Mouse (Mus musculus) frontal cortex, postnatal 25 days (tissue): ENCODE data around the gene Sacm1l.
A peak's percentile ranks its signal among the peaks of the same experiment; 100 is the strongest.

Experiments used
- DNase-seq, 2 experiments: peaks; one replicate each; pipeline ENCODE4 v3.0.0; 2022; ENCODE audit warnings: low spot score in 2 of 2

Sacm1l gene

GRCm38 (mm10) chr9:123509638-123510604 lies 19.6 kb upstream of the Sacm1l start:
- DNase-seq = no peak

DNA sequence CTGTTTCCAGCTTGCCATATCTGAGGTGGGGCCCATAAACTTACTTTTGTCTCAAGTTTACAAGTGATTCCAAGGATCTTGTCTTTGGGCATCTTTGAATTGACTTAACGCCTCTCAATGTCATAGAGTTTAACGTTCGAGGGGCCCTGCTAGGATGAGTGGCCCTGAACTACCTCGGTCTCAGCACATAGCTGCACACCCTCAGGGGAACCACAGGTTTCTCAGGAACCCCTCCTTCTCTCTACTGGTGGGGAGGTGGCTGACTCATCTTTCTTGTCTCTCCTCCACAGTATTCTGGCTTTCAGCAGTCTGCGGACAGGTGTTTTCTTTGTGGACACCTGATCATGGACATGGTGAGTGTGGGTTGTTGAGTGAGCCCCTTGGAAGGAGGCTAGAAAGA lies 18.6 kb upstream of the Sacm1l start:
- DNase-seq = no peak

GRCm38 (mm10) chr9:123512482-123512881 lies 17.1 kb upstream of the Sacm1l start:
- no peak for DNase-seq

GRCm38 (mm10) chr9:123515087-123515486 lies 14.5 kb upstream of the Sacm1l start:
- no peak for DNase-seq

DNA sequence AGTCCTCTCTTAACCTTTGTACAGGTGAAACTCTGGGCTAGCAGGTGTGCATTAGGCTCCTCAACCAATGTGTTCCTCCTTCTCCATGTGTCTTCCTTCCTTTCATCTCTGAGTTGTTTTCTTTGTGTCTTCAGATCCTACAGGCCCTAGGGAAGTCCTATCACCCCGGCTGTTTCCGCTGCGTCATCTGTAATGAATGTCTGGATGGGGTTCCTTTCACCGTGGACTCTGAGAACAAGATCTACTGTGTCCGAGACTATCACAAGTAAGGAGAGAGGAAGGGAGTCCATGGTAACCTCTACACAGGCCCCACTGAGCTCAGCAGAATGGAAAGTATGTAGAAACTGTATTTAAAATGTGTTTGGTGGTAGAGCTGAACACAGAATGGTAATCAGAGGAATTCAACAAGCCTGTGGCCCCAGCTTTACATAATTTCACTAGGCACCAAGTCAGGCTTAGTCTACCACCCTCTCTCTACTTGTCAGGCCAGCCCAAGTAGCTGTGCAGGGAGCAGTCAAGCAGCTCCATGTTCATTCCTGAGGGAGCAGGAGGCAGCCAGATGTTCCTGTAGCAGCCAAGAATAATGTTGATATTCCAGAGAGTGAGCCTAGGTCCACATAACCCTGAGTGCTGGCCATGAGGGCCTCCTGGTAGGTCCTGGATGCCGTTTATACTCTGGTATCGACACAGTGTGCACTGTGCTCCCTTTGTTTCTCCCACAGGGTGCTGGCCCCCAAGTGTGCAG lies 12.7 kb upstream of the Sacm1l start:
- DNase-seq = no peak

DNA sequence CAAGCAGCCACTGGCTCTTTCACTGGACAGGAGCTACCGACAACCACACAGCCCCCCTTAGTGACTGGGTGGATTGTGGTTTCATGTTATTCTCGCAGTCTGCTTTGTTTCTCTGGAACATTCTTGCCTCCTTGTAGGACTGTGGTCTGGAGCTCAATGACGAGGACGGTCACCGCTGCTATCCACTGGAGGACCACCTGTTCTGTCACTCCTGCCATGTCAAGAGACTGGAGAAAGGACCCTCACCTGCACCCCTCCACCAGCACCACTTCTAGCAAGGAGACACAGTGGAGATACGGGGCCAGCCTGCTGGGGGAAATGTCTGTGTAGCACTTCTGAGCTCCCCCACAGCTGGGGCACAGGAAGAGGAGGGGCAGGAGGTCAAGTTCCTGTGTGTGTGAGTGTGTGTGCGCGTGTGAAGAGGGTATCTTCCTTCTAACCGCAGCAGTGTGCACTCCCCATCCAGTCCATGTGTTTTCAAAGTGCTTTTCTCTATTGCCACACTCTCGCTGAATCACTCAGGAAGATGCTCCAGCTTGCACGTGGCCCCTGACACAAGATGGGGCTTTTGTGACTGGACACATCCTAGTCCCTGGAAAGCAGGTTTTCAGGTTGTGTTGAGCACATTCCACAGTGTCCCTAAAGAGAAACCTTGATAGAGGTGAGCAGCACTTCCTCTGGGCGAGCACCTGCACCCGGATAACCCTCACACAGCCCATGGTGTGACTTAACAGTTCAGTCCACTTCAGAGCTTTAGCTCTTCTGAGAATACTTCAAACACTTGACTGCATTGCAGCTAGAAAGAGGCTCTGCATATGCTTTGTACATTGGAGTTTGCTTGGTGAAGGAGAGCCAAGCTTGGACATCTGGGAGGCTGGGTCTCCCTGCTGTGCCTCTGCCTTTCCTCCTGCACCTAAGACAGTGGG lies 10.3 kb upstream of the Sacm1l start:
- DNase-seq = no peak

- no peak for DNase-seq
Measured at GRCm38 (mm10) chr9:123520735-123521134, 8.8 kb upstream of the Sacm1l start.

DNA sequence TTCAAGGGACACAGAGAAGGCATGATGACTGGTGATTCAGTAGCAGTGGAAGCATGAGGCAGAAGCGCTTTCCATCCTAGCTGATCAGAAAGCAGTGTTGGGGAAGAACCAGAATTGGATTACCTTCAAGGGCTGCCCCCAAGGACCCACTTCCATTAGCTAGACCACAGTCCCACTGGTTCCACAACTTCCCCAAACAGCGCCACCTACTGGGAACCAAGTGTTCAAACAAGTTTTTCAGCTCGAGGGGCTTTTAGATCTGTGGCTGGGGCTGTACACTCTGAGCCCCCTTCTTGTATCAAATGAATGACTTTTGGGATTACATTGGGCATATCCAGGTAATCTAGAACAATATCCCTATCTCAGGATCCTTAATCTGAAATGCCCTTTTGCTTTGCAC lies 5.9 kb upstream of the Sacm1l start:
- no peak for DNase-seq

DNA sequence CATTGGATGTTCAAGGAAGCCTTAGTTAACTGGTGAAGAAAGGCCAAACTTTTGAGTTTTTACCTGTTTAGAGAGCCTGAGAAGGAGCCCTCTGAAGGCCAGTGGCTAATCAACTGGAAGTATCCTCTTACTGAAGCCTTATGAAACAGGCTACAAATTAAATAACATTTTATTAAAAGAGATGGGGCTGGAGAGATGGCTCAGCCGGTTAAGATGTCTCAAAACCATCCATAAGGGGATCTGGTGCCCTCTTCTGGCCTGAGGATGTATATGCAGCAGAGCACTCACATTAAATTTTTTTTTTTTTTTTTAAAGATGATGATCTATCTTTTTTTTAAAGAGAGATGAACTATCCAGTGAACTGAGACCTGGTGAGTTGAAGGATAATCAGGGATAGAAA lies 4.5 kb upstream of the Sacm1l start:
- peak in 1 of 2 experiments; percentile 56 for DNase-seq

DNA sequence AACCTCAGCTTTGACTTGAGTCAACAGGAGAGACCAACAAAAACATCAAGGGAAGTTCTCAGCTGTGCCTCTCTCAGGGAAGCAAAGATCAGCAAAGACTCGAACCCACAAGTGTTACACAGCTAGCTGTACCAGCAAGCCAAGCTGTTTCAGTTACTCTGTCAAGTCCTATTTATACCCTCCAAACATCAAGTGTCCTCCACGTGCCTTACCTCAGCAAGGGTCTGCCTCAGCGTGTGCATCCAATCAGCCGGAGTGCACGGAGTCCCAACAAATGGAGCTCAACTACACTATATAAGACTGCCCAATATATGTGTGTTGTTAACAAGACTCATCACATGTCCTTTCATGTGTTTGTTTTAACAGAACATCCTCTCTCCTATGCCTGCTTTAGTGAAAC lies 3.1 kb upstream of the Sacm1l start:
- DNase-seq = no peak

DNA sequence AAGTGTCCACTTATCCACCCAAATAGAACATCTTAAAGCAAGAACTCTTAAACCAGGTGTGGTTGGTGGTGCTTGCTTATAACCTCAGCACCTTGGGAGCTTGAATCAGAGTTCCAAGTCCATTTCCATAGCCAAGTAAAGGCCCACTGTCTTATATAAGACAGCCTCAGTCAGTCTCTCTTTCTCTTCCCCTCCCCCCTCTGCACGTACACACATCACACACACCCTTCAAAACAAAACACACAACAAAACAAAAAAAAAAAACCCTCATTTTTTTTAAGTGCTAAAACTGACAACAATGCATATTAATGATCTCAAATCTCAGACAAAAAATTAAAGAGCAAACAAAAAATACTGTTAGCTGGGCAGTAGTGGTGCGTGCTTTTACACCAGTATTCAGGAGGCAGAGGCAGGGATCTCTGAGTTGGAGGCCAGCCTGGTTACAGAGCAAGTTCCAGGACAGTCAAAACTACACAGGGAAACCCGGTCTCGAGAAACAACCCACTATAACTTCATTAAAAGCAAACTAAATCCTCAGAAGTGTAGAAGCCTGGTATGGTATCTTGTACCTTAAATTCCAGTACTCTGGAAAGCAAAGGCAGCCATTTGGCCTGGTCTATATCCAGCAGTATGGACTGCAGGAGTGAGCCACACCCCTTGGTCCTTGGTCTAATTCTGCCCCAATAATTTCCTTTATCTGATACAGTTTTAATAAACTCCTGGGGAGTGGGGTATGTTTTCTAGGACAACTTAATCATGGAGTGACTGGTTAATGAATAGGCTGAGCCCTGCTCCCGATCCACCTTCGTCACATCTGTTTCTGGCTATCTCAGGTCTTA lies 1.3 kb upstream of the Sacm1l start:
- DNase-seq = no peak

DNA sequence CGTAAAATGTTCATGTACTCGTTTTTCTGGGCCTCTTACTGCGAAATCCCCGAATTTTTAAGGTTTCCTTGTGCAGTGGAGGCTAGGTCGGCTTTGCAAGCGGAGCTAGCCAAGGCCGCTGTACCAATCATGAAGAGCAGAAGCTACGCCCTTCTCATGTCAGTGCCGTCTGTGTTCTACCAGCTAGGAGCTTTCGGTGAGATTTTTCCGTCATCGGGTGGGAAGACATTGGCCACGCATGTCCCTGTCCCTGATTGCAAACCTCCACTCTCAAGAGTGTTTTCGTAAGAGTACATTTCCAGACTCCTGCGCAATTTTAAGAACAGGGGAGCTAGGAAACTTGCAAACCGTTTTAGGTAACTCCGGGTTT lies 648 bp upstream of the Sacm1l start:
- peak; percentile 35 to 41 for DNase-seq

DNA sequence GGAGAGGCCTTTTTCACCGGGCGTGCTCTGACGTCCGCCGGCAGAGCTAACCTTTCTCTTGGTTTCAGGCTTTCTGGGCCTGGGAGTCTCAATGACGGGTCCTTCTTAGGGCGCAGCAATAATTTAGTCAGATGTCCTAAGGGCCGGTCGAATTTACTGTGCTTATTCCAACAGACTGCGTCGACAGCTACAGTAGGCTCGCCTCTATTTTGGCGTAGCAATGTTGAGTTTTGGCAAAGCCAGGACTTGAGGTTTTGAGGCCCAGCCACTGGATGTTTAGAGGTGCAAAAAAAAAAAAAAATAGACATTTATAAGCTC lies 558 bp downstream of the Sacm1l start:
- no peak for DNase-seq

- DNase-seq = no peak
Measured at GRCm38 (mm10) chr9:123530566-123531130, 1.1 kb downstream of the Sacm1l start.

DNA sequence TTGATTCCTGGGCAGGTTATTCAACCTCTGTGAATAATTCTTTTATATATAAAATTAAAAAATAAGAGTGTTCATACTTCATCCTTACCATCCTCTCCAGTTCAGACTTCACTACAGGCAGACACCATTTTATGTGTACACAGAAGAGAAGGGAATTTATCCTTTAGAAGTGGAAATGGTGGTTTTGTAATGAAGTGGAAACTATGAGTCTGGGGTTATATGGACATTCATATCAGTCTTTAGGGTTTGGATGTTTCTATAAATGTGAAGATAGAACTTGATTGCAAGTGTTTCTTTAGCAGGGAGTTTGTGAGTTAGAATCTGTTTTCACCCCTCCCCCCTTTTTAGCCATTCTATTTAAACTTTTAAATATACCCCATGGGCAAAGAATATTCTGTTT lies 1.7 kb downstream of the Sacm1l start:
- no peak for DNase-seq

GRCm38 (mm10) chr9:123536613-123537012 lies 7.1 kb downstream of the Sacm1l start:
- no peak for DNase-seq

- DNase-seq = no peak
Measured at GRCm38 (mm10) chr9:123538189-123538588, 8.6 kb downstream of the Sacm1l start.

- no peak for DNase-seq
Measured at GRCm38 (mm10) chr9:123539093-123539492, 9.5 kb downstream of the Sacm1l start.

- DNase-seq = no peak
Measured at GRCm38 (mm10) chr9:123539823-123540222, 10.3 kb downstream of the Sacm1l start.

GRCm38 (mm10) chr9:123554599-123554998 lies 25.0 kb downstream of the Sacm1l start:
- DNase-seq = no peak
